Mouse (Mus musculus) urinary bladder, postnatal 36 days (tissue): ENCODE data around the gene Mmp13.
"Not testable (repeated sequence)": the region's sequence is repeated elsewhere in the genome, so short reads cannot be mapped to it uniquely, and the experiment has no call there.

Source experiments
- DNase-seq, 2 experiments: peaks; one replicate each; pipeline ENCODE4 v3.0.0; 2022; ENCODE audit warnings: low spot score in 2 of 2, mixed read lengths in 1 of 2

Mmp13 gene

DNA sequence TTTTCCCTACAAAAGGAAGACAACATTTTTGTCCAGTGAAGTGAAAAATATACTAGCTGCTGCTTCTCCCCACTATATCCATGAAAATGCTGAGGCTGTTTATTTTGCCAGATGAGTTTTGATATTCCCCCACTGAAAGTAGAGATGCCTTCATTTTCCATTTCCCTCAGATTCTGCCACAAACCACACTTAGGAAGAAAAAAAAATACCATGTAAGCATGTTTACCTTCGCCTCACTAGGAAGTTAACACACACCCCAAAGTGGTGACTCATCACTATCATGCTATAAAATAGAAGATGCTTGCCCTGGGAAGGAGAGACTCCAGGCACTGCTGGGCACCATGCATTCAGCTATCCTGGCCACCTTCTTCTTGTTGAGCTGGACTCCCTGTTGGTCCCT is at the start of gene Mmp13:
Gene Mmp13 (plus strand): TSS at position 301 of the 400 bp plus-strand sequence.
- DNase-seq: no peak

DNA sequence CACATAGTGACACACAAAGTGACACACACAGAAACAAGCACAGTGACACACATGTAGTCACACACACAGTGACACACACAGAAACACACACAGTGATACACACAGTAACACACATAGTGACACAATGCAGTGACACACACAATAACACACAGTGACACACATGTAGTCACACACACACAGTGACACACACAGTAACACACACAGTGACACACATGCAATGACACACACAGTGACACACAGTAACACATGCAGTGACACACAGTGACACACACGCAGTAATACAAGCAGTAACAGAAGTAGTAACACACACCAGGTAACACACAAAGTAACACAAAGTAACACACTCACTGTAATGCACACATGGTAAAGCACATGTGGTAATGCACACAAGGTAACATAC is 33.7 kb upstream of the Mmp13 start:
- no peak for DNase-seq

DNA sequence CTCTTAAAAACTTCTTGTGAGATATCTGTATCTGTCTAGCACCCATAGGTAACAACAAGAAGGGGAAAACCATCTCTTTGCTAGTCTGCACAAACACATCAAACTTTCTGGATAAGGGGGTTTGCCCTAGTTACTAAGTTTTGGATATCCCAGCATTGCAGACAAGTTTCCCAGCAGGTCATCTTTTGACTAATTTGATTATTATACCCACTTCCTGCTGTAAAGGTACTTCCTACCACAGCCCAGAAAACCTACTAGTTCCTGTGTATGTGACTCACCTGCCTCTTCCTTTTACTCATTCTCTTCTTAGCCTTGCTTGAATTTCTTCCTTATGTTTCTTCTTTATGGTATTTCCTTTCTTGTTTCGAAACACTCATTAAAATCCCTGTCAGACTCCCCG is 32.3 kb upstream of the Mmp13 start:
- no peak for DNase-seq

DNA sequence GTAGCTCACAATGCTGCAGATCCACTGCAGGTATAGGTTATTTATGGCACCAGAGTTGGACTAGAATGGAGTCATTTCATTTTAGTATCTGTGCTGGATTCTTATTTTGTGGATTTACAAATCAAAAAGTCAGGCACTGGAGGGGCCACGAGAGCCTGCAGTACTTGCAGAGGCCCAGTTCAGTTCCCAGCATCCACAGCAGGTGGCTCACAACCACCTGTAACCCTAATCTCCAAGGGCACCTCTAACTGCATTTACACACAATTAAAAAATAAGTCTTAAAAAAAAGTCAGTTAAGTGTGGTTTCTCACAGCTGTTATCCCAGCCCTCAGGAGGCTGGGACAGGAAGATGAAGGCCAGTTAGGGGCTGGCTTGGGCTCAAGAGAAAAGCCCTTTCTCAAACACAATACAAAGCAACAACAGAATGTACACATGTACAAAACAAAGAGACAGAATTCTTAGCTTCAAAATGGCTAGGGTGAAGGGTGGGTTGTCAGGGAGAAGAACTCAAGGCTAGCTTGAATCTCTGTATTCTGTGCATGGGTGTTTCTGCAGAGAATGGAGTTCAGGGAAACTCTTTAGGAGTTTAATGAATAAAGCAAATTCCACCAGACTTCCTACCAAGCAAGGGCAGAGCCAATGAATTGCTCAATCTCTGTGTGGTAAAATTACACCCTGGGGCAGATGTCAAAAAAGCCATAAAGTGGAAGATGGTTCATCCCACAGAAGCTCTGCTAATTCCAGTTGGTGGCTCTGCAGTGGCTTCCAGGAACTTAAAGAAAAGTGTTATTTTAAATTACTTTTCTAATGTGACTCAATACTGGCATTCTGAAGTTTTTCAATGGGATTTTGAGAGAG is 19.3 kb upstream of the Mmp13 start:
- no peak for DNase-seq

DNA sequence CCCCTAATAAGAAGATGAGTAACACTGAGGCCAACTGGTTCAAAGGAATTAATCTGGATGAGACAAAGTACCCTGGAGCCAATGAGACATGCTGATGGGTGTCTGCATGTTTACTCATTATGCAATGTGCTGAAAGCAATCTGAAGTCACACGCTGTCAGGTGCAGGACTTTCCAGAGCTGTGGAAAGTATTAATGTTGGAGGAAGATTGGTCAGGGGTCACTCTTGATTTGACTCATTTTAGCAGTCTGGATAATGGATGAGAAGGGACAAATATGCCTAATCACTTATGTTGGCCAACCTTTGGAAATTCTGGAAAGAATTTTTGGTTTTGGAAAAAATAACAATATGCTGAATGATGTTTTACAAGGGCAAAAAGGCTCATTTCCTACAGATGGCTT is 10.6 kb upstream of the Mmp13 start:
- no peak for DNase-seq

DNA sequence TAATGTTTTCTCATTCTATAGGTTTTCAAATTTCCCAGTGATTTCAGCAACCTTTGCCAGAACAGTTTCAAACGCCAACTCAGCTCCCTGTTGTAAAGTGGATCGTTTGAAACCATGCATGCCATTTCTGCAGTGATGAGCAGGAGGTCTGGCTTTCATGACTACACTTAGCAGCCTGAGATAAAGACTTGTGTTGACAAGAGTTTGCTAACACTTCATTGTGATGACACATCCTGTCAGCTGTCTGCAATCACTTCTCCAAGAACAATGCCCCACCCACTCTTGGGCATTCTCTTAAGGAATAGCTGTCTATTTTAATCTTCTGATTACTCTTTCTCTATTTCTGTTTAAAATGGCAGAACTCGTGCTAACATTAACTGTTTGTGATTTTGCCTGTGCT is 2.2 kb upstream of the Mmp13 start:
- no peak for DNase-seq

DNA sequence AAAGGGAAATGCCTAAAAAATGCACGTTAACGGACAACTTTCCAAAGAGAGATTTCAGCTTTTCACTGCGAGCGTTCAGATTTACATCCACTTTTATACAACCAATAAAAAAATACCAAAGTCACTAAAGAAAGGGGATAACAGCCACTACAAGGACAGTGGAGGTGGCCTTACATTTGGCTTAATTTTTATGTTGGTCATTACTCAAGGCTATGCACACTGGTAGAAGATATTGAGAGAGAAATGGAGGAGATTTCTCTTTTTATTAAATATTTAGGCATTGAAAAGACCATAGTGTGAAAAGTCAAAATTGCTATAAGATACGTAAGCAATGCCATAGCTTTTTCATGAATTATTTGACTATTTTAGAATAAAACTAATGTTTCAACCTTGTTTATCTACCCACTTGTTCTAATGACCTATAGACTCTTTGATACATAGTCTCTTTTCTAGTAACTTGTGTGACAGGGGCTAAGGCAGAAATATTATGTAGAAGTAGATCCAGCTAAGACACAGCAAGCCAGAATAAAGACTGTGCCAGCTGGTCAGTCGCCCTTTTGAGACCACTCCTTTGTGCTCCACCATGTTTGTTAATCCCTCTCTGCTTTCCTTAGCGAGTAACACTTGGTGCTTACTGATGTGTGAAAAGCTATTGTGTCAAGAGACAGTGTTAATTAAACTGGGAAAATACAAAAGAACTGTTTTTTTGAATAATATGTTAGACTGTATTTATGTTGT is 10.4 kb downstream of the Mmp13 start:
- DNase-seq: no peak

DNA sequence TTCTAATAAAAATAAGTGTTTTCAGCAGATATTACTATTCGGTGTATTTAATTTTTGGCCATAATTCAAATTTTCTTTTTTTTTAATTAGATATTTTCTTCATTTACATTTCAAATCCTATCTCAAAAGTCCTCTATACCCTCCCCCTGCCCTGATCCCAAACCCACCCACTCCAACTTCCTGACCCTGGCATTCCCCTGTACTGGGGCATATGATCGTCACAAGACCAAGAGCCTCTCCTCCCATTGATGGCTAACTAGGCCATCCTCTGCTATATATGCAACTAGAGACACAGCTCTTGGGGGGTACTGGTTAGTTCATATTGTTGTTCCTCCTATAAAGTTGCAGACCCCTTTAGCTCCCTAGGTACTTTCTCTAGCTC is 11.0 kb downstream of the Mmp13 start:
- not testable (repeated sequence) for DNase-seq

DNA sequence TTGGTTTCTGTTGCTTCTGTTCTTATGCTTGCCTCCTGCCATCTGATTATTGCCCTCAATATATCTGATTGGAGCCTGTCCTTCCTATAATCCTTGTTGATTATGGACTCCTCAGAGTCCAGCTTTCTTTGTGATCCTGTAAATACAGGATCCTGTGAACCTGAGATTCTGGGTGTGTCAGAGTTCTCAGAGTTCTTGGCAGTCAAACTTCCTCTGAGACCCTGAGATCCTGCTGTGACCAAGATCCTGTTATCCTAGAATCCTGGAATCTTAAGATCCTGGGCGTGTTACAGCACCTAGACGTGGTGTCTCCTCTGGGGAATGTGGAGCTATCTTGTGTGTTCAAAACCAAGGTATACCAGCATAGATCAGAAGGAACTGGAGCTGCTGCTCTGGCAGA is 17.2 kb downstream of the Mmp13 start:
- no peak for DNase-seq

DNA sequence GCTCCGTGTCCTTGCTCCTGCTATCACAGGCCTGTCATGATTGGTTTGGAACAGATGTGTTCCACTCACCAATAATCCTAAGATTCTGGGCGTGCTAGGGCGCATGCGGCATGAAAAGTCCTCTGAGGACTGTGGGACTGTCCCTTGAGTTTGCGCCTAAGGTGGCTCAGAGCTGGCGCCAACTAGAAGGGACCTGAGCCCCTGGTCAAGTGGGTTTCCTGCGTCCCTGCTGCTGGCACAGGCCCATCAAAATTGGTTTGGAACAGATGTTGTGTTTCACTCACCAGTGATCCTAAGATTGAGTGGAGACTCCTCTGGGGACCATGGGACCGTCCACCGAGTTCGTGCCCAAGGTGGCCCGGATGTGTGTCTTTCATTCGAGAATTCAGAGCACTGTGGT is 17.6 kb downstream of the Mmp13 start:
- no peak for DNase-seq

DNA sequence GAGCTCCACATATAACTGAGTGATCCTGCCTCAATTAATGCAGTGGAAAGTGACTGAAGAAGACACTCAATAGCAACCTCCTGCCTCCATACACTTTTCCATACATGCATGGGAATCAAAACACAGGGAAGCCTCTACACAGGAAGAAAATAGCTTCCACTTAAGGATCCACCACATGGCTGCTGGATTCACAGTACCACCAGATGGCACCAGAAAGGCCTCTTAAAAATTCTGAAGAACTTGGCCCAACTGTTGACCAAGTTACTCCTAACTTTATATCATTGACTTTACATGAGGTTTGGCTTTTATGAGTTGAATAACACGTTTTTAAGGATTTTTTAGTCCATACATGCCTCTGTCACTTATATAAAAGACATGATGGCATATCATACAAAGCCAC is 19.8 kb downstream of the Mmp13 start:
- DNase-seq: no peak

DNA sequence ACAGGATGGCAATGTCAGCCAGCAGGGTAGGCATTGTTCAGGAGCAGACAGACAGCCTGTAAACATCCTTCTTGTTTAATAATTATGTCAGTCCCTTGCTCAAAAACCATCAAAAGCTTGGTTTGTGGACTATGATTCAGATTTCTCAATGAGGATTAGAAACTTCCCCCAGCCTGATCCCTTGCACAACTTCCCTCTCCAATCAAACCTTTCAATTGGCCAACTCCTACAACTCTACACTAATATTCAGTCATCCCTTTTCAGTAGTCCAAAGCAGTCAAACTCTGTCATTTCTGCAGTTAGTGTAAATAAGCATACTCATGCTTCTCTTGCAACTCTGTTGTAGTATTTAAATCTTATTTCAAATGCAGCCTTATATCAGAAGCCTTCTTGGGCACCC is 59.5 kb downstream of the Mmp13 start:
- DNase-seq: no peak
